Mouse (Mus musculus) embryo, embryonic 10 days (tissue): ENCODE results near the gene 2410004B18Rik.
"Not testable (repeated sequence)": the region's sequence is repeated elsewhere in the genome, so short reads cannot be mapped to it uniquely, and the experiment has no call there.

Experiments used
- DNase-seq: peaks from one replicate; pipeline ENCODE4 v3.0.0-alpha.2; 2015; ENCODE audit warnings: low spot score

Gene 2410004B18Rik

GRCm38 (mm10) chr3:145964473-145964872 lies 26.7 kb downstream of the 2410004B18Rik start:
- DNase-seq = peak; percentile 79

GRCm38 (mm10) chr3:145965583-145965982 lies 27.8 kb downstream of the 2410004B18Rik start:
- not testable (repeated sequence) for DNase-seq

GRCm38 (mm10) chr3:145966806-145967205 lies 29.0 kb downstream of the 2410004B18Rik start:
- no peak for DNase-seq

- DNase-seq = peak; percentile 41
Observed at GRCm38 (mm10) chr3:145969031-145969501, 31.3 kb downstream of the 2410004B18Rik start.

DNA sequence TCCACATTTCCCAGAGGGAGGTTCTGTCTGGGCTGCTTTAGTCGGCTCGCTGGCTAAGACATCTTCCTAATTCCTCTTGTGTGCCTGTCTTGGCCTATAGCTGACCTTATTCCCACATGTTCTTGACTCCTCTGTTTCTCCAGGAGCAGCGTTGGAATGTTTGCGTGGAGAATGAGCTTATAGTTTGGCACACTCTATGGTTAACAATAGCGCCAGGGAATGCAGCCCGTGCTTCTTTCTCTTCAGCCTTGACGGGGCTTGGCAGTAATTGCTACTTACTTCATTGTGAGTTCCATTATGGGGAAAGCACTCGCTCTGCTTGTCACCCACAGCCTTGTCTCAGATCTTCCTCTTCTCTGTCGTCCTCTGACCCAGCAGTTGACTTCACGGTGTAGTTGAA lies 33.7 kb downstream of the 2410004B18Rik start:
- DNase-seq = no peak

- DNase-seq = no peak
Observed at GRCm38 (mm10) chr3:145974986-145975385, 37.2 kb downstream of the 2410004B18Rik start.

GRCm38 (mm10) chr3:145985333-145985925 lies 47.6 kb downstream of the 2410004B18Rik start:
- DNase-seq = no peak

DNA sequence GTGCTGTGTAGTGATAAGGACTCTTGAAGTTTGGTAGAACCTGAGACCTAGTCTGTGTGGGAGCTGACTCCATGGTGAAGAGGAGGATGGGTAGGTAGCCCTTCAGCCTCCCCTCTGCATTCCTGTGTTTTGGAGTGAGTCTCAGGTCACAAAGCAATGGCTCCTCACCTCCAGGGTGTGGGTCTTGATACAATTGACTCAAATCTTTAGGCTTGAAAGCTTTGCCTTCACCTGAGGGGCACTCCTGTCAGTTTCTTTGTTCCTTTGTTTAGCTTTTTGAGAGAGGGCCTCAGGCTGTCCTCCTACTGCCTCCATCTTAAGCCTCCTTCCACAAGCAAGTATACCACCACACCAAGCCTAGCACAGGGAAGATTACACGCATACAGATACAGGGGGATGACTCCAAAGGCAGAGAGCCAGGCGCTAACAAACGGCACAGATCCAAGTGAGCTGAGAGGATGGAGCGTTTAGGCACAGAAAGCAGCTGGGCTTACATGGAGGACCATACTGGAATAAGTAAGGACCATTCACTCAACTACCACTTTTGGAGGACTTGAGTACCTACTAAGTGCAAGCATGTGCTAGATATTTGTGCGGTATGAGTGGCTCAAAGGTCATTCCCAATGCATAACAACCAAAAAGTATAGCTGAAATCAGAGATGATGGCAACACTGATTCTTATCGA lies 48.6 kb downstream of the 2410004B18Rik start:
- DNase-seq = no peak

GRCm38 (mm10) chr3:145987268-145987969 lies 49.6 kb downstream of the 2410004B18Rik start, which contains the start of gene Syde2:
Syde2 (plus strand) TSS chr3:145987870.
- DNase-seq = peak; percentile 87

DNA sequence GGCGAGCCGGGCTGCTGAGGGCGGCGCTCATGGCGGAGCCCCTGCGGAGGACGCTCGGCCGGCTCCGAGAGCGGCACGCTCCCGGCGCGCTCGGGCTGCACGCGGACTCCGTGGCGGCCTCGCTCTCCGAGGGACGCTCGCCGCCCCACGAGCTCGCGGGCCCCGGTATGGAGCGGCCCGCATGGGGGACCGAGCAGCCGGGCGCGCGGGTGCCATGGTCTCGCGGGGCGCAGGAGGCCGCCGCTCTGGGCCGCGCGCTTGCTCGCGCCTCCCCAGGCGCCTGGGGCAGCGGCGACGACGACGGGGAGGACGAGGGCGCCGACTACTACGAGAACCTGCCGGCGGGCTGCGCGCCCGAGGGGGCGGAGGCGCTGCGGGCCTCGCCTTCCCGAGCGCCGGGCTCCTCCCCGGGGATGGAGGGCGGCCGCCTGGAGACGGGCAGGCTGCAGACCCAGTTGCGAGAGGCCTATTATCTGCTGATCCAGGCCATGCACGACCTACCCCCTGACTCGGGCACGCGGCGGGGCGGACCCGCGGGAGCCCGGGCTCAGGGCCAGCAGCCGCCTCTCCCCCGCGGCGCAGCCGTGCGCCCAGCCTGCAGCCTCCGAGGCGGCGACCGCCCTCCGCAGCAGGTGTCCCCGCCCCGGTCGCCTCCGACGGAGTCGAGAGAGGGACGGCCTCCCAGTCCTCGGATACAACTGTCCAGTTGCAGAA lies 50.3 kb downstream of the 2410004B18Rik start:
- peak; percentile 44 for DNase-seq

DNA sequence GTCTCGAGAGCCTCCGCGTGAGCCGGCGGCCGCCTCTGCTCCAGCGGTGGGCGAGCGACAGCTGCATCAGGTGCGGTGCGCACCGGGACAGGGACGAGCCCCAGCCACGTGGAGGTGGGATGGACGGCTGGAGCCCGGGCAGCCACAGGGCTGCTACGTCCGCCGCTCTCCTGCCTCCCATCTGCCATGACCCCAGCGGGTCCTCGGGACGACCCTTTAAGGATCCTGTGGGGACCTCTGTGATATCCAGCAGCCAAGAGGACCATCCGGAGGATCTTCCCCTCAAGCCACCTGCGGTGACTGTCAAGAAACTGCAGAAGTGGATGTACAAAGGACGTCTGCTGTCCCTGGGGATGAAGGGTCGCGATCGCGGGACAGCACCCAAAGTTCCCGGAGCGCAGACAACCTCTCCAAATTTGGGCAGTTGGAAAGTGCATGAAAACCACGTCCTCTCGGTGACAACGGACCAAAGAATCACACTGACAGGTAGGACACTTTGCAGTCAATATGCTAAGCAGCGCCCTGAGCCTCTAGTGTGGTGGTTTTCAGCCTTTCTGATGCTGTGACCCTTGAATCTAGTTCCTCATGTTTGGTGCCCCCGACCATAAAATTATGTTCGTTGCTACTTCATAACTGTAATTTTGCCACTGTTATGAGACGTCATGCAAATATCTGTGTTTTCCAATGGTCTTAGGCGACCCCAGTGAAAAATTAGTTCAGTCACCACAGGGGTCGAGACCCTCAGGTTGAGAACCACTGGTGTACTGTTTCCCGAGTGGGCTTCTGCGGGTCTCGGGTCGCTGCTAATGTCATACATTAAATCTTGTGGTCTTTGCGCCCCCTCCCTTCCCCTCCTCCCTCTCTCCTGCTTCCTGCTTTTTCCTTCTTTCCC lies 51.1 kb downstream of the 2410004B18Rik start:
- peak; percentile 44 for DNase-seq

DNA sequence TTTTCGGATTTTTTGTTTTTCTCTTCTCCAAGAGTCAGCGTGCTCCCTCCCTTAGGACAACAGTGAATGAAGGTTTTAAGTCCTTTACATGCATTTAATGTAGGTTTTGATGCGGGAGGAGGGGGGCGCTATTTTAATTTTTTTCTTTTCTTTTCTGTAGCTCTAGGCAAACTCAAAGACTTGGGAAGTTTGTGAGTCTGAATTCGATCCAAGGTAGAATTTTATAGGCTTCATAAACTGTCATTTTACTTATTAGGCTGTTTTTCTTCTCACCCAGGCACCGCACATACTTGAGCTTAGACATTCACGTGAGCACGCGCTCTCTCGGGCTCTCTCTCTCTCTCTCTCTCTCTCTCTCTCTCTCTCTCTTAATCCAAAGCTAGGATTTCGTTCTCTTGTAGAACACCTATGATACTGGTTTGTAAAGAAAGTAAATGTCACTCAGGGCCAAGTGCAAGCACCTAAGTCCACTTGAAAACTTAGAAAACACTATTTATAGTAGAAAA lies 51.8 kb downstream of the 2410004B18Rik start:
- peak; percentile 35 for DNase-seq

- no peak for DNase-seq
Observed at GRCm38 (mm10) chr3:145991130-145991529, 53.3 kb downstream of the 2410004B18Rik start.

DNA sequence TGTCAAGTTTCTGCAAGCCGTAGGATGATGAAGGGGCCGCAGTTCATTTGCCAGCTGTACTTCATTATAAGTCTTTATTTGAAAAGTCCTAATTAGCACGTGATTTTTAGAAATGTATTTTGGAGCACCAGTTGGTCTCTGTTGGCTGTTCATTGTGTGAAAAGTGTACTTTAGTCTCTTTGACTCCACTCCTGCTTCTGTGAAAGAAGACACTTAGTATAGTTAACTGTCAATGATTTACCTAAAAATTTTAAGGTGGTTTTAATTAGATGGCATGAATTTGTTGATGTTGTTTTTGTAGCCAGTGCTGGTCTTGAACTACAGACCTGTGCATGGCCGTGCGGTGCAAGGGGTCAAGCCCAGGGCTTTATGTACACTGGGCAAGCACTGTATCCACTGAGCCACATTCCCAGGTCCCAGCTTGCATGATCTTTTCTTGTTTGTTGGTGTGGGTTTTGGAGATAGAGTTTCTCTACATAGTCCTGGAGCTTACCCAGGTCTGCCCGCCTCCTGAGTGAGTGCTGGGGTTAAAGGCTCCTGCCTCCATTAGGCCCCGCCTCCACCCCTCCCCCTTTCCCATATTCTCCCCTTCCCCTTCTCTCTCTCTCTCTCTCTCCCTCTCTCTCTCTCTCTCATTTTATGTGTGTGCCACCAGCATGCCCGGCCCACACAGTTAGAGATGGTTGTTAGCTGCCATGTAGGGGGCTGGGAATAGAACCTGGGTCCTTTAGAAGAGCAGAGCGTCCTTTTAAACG lies 54.3 kb downstream of the 2410004B18Rik start:
- DNase-seq = no peak

DNA sequence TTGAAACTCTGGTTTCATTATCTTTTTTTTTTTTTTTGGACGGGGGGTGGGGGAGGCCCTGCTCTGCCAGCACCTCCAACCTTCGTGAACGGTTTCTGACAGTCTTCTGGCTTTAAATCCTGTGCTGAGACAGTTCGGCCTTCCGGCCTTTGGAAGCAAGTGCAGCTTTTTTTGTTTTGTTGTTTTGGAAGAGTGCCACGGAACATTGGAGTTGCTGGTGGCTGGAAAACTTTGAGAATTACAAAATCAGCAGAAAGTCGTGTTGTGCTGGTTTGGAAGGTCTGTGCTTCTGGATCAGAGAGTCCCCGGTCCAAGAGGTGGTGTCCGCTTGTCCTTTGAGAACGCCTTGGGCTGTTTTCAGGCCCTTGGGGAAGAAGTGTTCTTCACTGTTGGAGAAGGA lies 55.0 kb downstream of the 2410004B18Rik start:
- no peak for DNase-seq

DNA sequence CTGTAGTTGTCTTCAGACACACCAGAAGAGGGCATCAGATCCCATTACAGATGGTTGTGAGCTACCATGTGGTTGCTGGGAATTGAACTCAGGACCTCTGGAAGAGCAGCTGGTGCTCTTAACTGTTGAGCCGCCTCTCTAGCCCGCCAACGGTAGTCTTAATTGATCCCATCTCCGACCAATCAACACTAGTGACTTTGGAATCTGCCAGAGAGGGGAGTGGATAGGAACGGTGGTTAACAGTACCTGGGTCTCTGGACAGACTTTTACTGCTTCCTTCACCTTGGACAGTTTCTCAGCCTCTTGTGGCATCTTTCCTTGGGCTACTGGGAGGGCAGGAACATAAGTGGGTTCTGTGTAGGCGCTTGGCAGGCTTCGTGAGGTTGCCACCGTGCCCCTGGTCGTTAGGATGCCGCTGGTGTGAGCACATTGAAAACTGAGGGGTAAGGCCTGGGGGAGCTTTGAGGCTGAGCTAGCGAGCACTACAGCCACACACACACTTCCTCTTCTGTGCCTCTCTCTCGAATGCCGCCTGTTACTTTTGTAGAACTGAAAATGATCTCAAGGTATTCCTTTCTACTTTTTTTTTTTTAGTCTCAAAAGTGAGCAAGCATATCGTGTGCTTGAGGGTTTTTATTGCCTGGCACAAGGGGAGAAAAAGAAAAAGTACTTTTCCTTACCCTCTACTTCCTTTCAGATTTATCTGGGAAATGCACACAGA lies 55.8 kb downstream of the 2410004B18Rik start:
- DNase-seq = no peak
